Mouse (Mus musculus) urinary bladder, postnatal 25 days (tissue): Measurements from ENCODE around the gene Polr2m.

Source experiments
- DNase-seq: peaks from one replicate; pipeline ENCODE4 v3.0.0; 2022; ENCODE audit warnings: low spot score

Polr2m gene

DNA sequence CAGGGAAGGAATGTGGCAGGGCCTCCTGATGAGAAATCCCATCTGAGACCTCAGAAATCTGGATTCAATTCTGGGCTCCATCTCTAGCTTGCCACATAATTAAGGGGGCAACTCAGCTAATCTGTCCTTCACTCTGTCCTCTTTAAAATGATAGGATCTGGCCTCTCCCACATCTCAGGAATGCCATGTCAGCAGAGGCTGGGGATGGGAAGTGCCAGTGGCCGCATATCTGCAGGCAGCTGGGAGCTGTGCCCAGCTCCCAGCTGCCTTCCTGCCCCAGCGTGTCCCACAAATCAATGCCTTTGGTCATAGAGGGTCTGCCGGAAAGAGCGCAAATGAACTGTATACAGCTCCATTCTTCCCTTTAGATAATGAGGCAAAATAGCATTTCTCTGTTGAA, 18.3 kb downstream of the Polr2m start:
- DNase-seq: no peak

DNA sequence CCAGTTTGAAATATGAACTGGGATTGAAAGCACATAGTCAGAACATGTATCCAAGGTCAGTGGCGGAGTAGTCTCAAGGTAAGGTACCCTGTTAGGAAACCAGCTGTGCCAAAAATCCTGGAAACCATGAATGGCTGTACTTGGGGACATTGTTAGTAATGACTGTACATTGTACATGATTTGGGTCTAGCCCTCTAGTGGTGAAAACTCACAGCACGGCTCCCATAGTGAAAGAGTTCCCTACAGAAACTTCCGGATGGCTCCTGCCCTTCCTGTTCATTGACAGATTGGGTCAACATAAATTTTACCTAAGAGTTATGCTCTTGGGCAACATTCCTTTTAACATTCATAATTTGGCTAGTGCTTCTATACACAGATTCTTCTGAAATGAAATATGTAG, 19.6 kb downstream of the Polr2m start:
- no peak for DNase-seq

DNA sequence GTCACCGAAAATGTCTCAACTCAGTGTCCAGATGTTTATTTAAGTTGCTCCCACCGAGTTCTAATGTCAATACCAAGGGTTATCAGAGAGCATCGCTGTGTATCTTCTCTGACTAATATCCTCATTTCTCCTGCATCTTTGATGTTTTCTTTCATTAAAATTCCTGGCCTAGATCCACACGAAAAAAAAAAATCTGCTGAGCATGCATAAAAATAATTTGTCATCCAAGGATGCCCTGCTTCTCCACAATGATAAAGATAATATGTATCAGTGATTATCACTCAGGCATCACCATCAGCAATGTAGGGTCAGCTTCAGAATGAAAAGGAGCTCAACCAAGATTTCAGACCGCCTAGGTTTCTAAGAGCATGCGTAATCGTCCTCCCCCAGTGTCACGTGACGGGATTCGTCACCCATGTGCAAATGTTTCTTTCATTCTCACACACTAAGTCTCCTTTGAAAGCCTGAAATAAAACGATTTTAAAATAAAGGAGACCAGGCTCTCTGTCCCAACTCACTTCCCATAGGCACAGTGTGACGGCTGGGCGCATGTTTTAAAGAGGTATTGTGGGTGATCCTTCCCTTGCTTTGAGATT, 22.6 kb downstream of the Polr2m start:
- DNase-seq: no peak

DNA sequence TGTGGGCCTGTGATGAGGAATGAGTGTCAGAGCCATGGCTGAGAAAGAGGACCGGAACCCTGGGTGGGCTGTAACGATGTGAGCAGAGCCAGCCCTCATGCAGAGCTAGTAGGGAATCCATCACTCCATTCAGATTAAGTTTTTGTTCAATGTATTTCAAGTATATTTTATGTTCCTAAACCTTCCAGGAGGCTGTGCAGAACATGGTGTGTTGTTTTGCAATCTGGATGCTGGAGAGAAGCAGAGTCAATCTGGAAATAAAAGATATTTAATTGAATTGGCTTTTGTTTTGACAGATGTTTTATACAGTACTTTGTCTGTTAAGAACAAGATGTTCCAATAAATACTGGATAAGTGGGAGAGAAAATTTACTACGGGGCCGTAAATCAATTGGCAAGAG, 29.0 kb downstream of the Polr2m start:
- DNase-seq: no peak

DNA sequence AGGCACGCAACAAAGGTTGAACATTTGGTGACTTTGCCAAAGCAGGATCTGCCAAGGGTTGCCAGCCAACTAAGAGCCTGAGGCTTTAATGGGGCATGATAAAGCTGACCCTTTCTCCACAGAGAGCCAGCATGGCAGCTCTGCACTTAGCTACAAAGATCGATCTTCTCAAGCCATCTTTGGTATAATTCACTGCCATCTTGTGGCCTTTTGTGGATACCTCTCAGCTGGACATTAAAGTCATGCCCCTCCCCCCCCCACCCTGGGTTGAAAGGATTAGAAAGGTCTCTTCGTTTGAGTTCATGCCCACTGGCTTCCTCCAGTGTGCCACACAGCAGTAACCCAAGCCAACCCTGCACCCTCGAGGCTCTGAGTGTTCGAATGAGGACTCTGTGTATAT, 31.8 kb downstream of the Polr2m start:
- no peak for DNase-seq

DNA sequence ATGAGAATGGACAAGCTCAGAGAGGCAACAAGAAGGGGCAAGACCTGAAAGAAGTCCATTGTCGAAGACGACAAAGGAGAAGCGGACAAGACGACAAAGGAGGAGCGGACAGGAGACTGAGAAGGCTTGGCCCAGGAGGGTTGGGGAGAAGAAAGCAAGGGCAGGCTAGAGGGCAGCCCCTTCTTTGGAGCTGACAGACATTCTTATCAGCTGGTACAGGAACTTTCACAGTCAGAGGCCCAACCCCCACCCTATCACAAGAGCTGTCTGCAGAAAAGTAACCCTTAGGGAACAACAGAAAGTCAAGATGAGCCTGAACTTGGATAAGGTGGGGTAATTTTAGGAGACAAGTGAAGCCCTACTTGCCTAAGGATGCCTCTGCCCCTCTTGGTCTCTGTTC, 32.4 kb downstream of the Polr2m start:
- no peak for DNase-seq

DNA sequence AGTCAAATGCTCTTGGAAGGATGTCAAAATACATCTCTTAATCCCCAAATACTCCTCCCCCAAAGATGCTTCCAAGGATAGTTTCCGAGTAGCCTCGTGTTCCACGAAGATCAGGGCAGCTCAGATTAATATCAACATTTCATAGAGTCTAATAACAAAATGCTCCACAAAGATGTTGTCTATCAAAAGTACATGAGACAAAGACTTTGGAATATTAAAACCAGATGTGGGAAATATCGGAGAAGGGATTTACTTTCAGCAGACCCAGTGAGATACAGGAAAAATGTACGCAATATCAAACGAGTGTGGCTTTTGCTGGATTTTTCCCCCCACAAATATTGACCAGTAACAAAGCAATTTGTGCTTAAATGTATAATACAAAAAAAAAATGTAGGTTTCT, 35.1 kb downstream of the Polr2m start:
- no peak for DNase-seq

DNA sequence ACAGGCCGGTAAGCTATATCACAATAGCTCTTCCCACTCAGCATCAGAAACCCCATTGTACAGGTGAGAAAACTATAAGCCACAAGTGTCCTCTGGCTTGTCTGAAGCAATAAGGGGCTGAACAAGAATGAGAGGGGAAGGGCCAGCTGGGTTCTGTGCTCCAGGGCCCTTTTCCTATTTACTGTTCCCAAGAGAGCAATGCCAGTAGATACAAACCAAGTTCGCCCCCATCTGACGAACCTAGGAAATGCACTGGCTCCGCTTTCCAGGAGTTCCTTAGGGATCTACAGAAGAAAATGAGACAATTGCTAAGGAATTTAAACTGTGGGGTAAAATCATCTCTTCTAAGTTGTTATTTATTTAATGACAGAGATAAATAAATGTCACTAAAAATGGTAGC, 38.2 kb downstream of the Polr2m start:
- DNase-seq: peak; percentile 54

DNA sequence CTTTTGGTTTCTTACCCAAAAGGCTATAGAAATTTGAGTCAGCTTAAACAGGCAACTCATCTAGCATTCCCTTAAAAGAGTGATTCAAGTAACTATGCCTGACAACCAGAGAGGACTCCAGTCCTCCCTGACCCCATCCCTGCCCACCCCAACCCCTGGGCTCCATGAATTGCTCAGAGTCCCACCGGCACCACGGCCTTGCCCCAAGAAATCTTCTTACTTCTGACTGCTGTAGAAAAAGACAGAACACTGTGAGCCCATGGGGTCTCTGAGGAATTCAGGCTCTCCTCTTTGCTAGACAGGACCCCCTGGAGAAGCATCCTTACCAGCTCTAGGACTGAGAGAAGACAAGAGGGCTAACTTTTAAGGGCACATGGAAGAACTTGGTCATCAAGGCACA, 40.4 kb downstream of the Polr2m start:
- no peak for DNase-seq

DNA sequence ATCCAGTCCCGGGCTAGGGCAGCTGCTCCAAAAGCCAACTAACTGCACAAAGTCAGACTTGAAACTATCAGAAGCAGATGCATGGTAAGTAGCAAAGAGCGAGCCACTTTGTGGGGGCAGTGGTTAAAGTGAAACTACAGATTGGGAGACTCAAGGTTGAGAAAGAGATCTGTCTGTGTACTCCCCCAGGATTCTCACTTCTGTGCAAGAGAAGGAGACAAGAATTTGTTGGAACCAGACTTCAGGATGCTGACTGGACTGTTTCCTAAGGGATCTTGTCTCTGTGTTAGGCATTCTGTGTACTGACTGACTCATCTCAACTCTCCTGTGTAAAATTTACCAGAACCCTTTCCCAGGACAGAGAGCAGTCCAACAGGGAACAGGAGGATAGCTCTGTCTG, 47.6 kb downstream of the Polr2m start:
- DNase-seq: no peak
